Mouse (Mus musculus) liver, embryonic 12.5 days (tissue): Measurements from ENCODE around the gene 4921530L21Rik. TPM values are rescaled to one million over a fixed set of nuclear protein-coding genes. Genes with fewer than 3 reads are reported as not detected.

Experiments used
- ATAC-seq: fragments of 200-750 bp; cut with Nextera tagmentation; 2 replicates; pipeline ENCODE4 v1.8.0; 2017; ENCODE audit warnings: moderate number of reproducible peaks, mild to moderate bottlenecking, moderate library complexity
- H3K27ac ChIP-seq: fragments of 300-500 bp; sonication (generic); 2 replicates; pipeline ENCODE4 v1.5.1; 2016; ENCODE audit warnings: mild to moderate bottlenecking
- H3K27me3 ChIP-seq: fragments of 300-500 bp; sonication (generic); replicated peaks from 2 replicates; pipeline ENCODE4 v1.6.1; 2016; ENCODE audit warnings: mild to moderate bottlenecking, moderate library complexity
- H3K36me3 ChIP-seq: fragments of 300-500 bp; sonication (generic); 2 replicates; pipeline ENCODE4 v1.6.1; 2016; ENCODE audit warnings: mild to moderate bottlenecking, moderate library complexity
- H3K4me1 ChIP-seq: fragments of 300-500 bp; sonication (generic); 2 replicates; pipeline ENCODE4 v1.6.1; 2016
- H3K4me2 ChIP-seq: fragments of 300-500 bp; sonication (generic); 2 replicates; pipeline ENCODE4 v1.6.1; 2016; ENCODE audit warnings: mild to moderate bottlenecking, moderate library complexity
- H3K4me3 ChIP-seq: fragments of 300-500 bp; sonication (generic); 2 replicates; pipeline ENCODE4 v1.5.1; 2016; ENCODE audit warnings: mild to moderate bottlenecking, moderate library complexity
- H3K9ac ChIP-seq: fragments of 300-500 bp; sonication (generic); 2 replicates; pipeline ENCODE4 v1.6.1; 2016; ENCODE audit warnings: mild to moderate bottlenecking, moderate library complexity
- H3K9me3 ChIP-seq: fragments of 300-500 bp; sonication (generic); replicated peaks from 2 replicates; pipeline ENCODE4 v1.6.1; 2016; ENCODE audit warnings: mild to moderate bottlenecking, moderate library complexity
- WGBS: fragments of 180-500 bp; shearing (Covaris S2); methylation state at CpG from one replicate; pipeline ENCODE4 v1.1.7; 2016; ENCODE audit not compliant: insufficient replicate concordance; 5-methylcytosine and 5-hydroxymethylcytosine counted together
- polyA plus RNA-seq: library from polyadenylated mRNA; unstranded; fragments of >200 nt; fragmentation: Nextera tagmentation; extraction: Ambion mirVana; gene quantifications from 2 replicates; pipeline ENCODE4 v1.2.1, GENCODE M21; 2016

The 4921530L21Rik gene
- polyA plus RNA-seq, 1 experiment from 2014 or later = not detected

DNA sequence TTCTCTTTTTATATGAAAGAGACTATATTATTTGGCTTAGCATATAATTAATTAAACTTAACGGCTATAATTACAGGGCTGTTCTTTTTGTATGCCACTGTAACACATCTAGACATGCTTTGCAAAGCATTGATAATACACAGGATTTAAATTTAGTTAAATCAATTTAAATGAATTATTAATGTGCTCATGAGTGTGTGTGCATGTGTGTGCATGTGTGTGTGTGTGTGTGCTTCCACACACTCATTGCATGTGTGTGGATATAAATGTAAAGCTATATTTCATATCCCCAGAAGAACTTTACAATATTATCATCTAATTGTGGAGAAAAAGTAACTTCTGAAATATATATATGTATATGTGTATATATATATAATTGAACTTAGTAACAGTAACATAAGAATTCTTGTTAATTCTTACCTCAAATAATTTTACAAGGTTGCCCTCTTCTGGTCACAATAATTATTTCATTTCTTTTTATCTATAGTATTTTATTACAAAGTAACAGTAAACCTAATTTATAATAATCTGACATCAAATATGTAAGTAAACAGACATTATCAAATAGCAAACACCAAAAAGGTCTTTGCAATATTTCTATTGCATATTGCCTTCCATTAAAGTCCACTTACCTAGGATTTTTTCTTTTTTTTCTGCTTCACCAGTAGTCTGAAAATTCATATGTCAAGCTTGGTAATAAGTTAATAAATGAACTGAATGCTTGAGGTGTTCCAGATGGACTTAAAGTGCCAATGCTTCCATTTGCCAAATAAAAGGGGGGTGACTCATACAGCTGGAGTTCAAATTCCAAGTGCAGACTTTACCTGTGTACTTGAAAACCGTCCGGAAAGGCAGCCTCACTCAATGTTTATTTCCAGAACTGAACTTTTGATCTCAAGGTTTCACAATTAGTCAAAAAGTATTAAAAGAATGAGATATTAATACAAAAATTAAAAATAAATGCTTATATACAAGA lies 47.0 kb downstream of the 4921530L21Rik start:
- H3K4me3 ChIP-seq = no peak overlapping the region
- no peaks in the 10 kb centered on the region for H3K36me3 ChIP-seq
- WGBS = 80% methylated on average over 3 of the region's 3 CpGs
- no peak overlapping the region for H3K4me2 ChIP-seq
- no peaks in the 10 kb centered on the region for H3K9me3 ChIP-seq
- no peak for ATAC-seq
- H3K27me3 ChIP-seq = no peaks in the 10 kb centered on the region
- no peaks in the 10 kb centered on the region for H3K4me1 ChIP-seq
- no peak overlapping the region for H3K9ac ChIP-seq
- H3K27ac ChIP-seq = no peak overlapping the region
